Mouse (Mus musculus) forebrain, embryonic 16.5 days (tissue): ENCODE data around the gene Fbxo44. TPM values are rescaled to one million over a fixed set of nuclear protein-coding genes. Genes with fewer than 3 reads are reported as not detected.

ENCODE experiments used
- ATAC-seq: fragments of 200-750 bp; cut with Nextera tagmentation; 2 replicates; pipeline ENCODE4 v1.8.0; 2017; ENCODE audit warnings: mild to moderate bottlenecking, moderate library complexity
- H3K27ac ChIP-seq: fragments of 300-500 bp; sonication (generic); 2 replicates; pipeline ENCODE4 v1.5.1; 2014; ENCODE audit warnings: low read length, control low read depth
- H3K27me3 ChIP-seq: fragments of 300-500 bp; sonication (generic); replicated peaks from 2 replicates; pipeline ENCODE4 v1.6.1; 2014; ENCODE audit warnings: low read length; ENCODE audit not compliant: control insufficient read depth, insufficient read depth
- H3K36me3 ChIP-seq: fragments of 300-500 bp; sonication (generic); 2 replicates; pipeline ENCODE4 v1.6.1; 2014; ENCODE audit not compliant: control insufficient read depth, insufficient read depth
- H3K4me1 ChIP-seq: fragments of 300-500 bp; sonication (generic); replicated peaks from 2 replicates; pipeline ENCODE4 v1.6.1; 2014; ENCODE audit warnings: low read length; ENCODE audit not compliant: control insufficient read depth, insufficient read depth
- H3K4me2 ChIP-seq: fragments of 300-500 bp; sonication (generic); 2 replicates; pipeline ENCODE4 v1.6.1; 2014; ENCODE audit warnings: mild to moderate bottlenecking, low read length, control low read depth
- H3K4me3 ChIP-seq: fragments of 300-500 bp; sonication (generic); replicated peaks from 2 replicates; pipeline ENCODE4 v1.5.1; 2014; ENCODE audit warnings: mild to moderate bottlenecking, low read length, control low read depth
- H3K9ac ChIP-seq: fragments of 300-500 bp; sonication (generic); replicated peaks from 2 replicates; pipeline ENCODE4 v1.6.1; 2014; ENCODE audit warnings: low read depth, low read length, control low read depth
- H3K9me3 ChIP-seq: fragments of 300-500 bp; sonication (generic); 2 replicates; pipeline ENCODE4 v1.6.1; 2016; ENCODE audit warnings: low read length; ENCODE audit not compliant: control insufficient read depth
- WGBS: fragments of 180-500 bp; shearing (Covaris S2); extraction: QIAGEN DNeasy Blood & Tissue Kit; methylation state at CpG from one replicate; pipeline ENCODE4 v1.1.7; 2014; 5-methylcytosine and 5-hydroxymethylcytosine counted together
- microRNA-seq: library from miRNA; unstranded; fragments of <30 nt; microRNA quantifications from one replicate; pipeline ENCODE4, GENCODE M21; 2017
- polyA plus RNA-seq: library from polyadenylated mRNA; unstranded; fragments of >200 nt; fragmentation: Nextera tagmentation; extraction: Ambion mirVana; gene quantifications from 2 replicates; pipeline ENCODE4 v1.2.1, GENCODE M21; 2015

The Fbxo44 gene
- polyA plus RNA-seq, 1 experiment from 2014 or later = 67.1 TPM

GRCm38 (mm10) chr4:148115467-148115866 lies 44.8 kb downstream of the Fbxo44 start:
- H3K4me1 ChIP-seq = peaks cover 13% of the 10 kb centered on the region
- no peaks in the 10 kb centered on the region for H3K27me3 ChIP-seq
- H3K9me3 ChIP-seq = 0 out of 2 replicates have a peak, but pooled peaks cover 2% of the 10 kb centered on the region
- H3K36me3 ChIP-seq = peaks cover 12% of the 10 kb centered on the region
- peak; percentile 2 for ATAC-seq
- H3K4me2 ChIP-seq = no peak overlapping the region
- no peak overlapping the region for H3K4me3 ChIP-seq
- H3K27ac ChIP-seq = no peak overlapping the region; the same call in 1 of the 2 replicates
- peak overlapping the region; percentile 49; the same call in 1 of the 2 replicates for H3K9ac ChIP-seq
- WGBS = 7% methylated on average over 15 of the region's 15 CpGs

GRCm38 (mm10) chr4:148114758-148115391 lies 45.4 kb downstream of the Fbxo44 start:
- no peaks in the 10 kb centered on the region for H3K27me3 ChIP-seq
- peaks cover 12% of the 10 kb centered on the region for H3K36me3 ChIP-seq
- H3K4me2 ChIP-seq = peak overlapping the region; percentile 24; the same call in 1 of the 2 replicates
- H3K4me3 ChIP-seq = no peak overlapping the region
- 5% methylated on average over 15 of the region's 15 CpGs for WGBS
- ATAC-seq = peak; percentile 83
- H3K4me1 ChIP-seq = peaks cover 11% of the 10 kb centered on the region
- H3K27ac ChIP-seq = peak overlapping the region; percentile 72
- H3K9me3 ChIP-seq = 0 out of 2 replicates have a peak, but pooled peaks cover 2% of the 10 kb centered on the region
- H3K9ac ChIP-seq = peak overlapping the region; percentile 49

- H3K4me1 ChIP-seq = peaks cover 29% of the 10 kb centered on the region
- no peak overlapping the region for H3K9ac ChIP-seq
- H3K36me3 ChIP-seq = peaks cover 23% of the 10 kb centered on the region
- no peak overlapping the region for H3K4me3 ChIP-seq
- no peaks in the 10 kb centered on the region for H3K27me3 ChIP-seq
- no peak for ATAC-seq
- H3K27ac ChIP-seq = no peak overlapping the region
- WGBS = 85% methylated on average over 12 of the region's 12 CpGs
- 0 out of 2 replicates have a peak, but pooled peaks cover 2% of the 10 kb centered on the region for H3K9me3 ChIP-seq
- no peak overlapping the region for H3K4me2 ChIP-seq
These were observed 47.8 kb downstream of the Fbxo44 start for GRCm38 (mm10) chr4:148112519-148112918.

DNA sequence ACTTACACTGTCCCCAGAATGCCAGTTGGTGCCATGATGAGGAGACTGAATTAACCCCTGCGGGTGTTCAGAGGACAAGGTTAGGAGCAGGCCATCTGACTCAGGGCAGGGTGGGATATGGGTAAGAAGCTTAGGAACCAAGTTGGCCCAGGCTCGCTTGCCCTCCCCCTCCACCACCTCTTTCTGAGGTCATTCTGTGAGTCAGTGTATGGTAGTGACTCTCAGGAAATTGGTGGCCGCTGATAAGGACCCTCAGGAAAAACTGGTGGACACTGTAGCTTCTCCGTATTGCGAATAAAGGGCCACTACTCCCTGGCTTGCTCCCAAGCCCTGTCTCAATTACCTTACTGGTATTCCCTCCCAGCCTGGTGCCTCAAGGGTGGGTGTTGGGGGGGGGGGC lies 51.1 kb downstream of the Fbxo44 start:
- H3K27me3 ChIP-seq = no peaks in the 10 kb centered on the region
- H3K27ac ChIP-seq = no peak overlapping the region
- 91% methylated on average over 5 of the region's 5 CpGs for WGBS
- H3K4me2 ChIP-seq = no peak overlapping the region
- no peak overlapping the region for H3K9ac ChIP-seq
- H3K4me1 ChIP-seq = peaks cover 26% of the 10 kb centered on the region
- H3K36me3 ChIP-seq = peaks cover 26% of the 10 kb centered on the region
- ATAC-seq = no peak
- no peak overlapping the region for H3K4me3 ChIP-seq
- H3K9me3 ChIP-seq = no peaks in the 10 kb centered on the region

- H3K9ac ChIP-seq = no peak overlapping the region
- no peaks in the 10 kb centered on the region for H3K27me3 ChIP-seq
- no peak overlapping the region for H3K4me3 ChIP-seq
- H3K4me2 ChIP-seq = no peak overlapping the region
- H3K27ac ChIP-seq = no peak overlapping the region
- 56% methylated on average over 7 of the region's 7 CpGs for WGBS
- H3K9me3 ChIP-seq = no peaks in the 10 kb centered on the region
- no peak for ATAC-seq
- peaks cover 25% of the 10 kb centered on the region for H3K36me3 ChIP-seq
- peaks cover 26% of the 10 kb centered on the region for H3K4me1 ChIP-seq
These were observed 51.6 kb downstream of the Fbxo44 start for GRCm38 (mm10) chr4:148108565-148109100.

DNA sequence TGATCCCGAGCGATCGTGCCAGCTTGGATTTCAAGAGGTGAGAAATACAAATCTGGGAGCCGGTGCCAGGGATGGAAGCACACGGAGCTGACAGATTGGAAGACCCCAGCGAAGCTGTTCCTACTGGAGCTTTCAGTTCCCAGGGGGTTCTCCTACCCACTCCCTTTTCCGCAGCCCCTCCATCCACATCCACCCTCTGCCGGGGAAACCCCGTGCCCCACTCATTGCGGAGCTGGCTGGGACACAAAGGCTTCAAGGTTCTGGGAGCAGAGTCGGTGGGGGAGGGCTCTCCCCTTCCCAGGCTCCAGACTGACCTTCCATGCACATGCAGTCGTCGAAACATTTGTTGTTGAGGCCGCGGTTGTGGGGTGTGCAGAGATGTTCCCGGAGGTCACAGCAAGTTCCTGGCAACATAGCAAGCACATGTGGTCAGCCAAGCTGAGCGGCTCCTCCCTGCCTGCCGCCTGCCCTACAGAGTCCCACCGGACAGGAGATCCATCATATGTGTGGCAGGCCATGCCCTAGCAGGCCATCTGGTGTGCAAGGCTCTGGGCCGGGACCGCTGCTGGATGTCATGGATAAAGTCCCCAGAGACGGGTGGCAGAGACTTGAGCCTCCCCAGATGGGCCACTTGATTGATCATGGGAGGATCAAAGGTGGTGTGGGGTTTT lies 52.5 kb downstream of the Fbxo44 start:
- WGBS = 62% methylated on average over 22 of the region's 22 CpGs
- Histone ChIP-seq H3K36me3 (peaks cover 17% of the 10 kb centered on the region), H3K4me3 (no peak overlapping the region), H3K27me3 (no peaks in the 10 kb centered on the region), H3K27ac (peak overlapping the region; percentile 74), H3K9me3 (no peaks in the 10 kb centered on the region), H3K9ac (no peak overlapping the region), H3K4me2 (no peak overlapping the region), H3K4me1 (peaks cover 26% of the 10 kb centered on the region)
- peak; percentile 79 for ATAC-seq

- 90% methylated on average over 3 of the region's 3 CpGs for WGBS
These were observed 56.1 kb downstream of the Fbxo44 start for GRCm38 (mm10) chr4:148104146-148104545.

More at GRCm38 (mm10) chr4:148104146-148104545, 56.1 kb downstream of the Fbxo44 start:
- Histone ChIP-seq H3K4me2 (no peak overlapping the region), H3K36me3 (peaks cover 9% of the 10 kb centered on the region), H3K9ac (no peak overlapping the region), H3K4me3 (no peak overlapping the region), H3K4me1 (peaks cover 33% of the 10 kb centered on the region), H3K9me3 (no peaks in the 10 kb centered on the region), H3K27ac (no peak overlapping the region), H3K27me3 (no peaks in the 10 kb centered on the region)
- ATAC-seq = no peak

Small RNA genes within 50 kb of the gene (microRNA-seq; reads per million reads assigned to microRNA genes)
- not detected for gene Mir7022

Other genes with a start within 250 kb of the Fbxo44 start
- 16.3 and 18.1 TPM in 2 replicates for gene Plod1, start 223.7 kb downstream of the Fbxo44 start, polyA plus RNA-seq
- gene 2510039O18Rik, start 219.6 kb downstream of the Fbxo44 start, polyA plus RNA-seq = 10.0 and 11.2 TPM in 2 replicates
- not detected in 2 replicates for gene Nppb, start 174.7 kb downstream of the Fbxo44 start, polyA plus RNA-seq
- 0.83 TPM in 1 of 2 replicates, not detected in the other for gene Nppa, start 159.8 kb downstream of the Fbxo44 start, polyA plus RNA-seq
- gene Clcn6, start 121.7 kb downstream of the Fbxo44 start, polyA plus RNA-seq = 34.3 and 40.6 TPM in 2 replicates
- 17.3 and 22.0 TPM in 2 replicates for gene Mthfr, start 121.4 kb downstream of the Fbxo44 start, polyA plus RNA-seq
- 4.7 and 5.5 TPM in 2 replicates for gene Agtrap, start 72.5 kb downstream of the Fbxo44 start, polyA plus RNA-seq
- gene Mad2l2, start 30.1 kb downstream of the Fbxo44 start, polyA plus RNA-seq = 127 TPM in 2 replicates
- 22.7 and 23.5 TPM in 2 replicates for gene Draxin, start 29.8 kb downstream of the Fbxo44 start, polyA plus RNA-seq
- 14.4 and 17.7 TPM in 2 replicates for gene Fbxo6, start 8.3 kb downstream of the Fbxo44 start, polyA plus RNA-seq
- 4.3 and 4.7 TPM in 2 replicates for gene Fbxo2, start 139 bp upstream of the Fbxo44 start, polyA plus RNA-seq
- 11.8 and 12.2 TPM in 2 replicates for gene Disp3, start 127.5 kb upstream of the Fbxo44 start, polyA plus RNA-seq